Mouse (Mus musculus) A20 (cell line): Measurements from ENCODE around the gene Llcfc1.

ENCODE experiments used
- DNase-seq: peaks from one replicate; pipeline ENCODE4 v3.0.0-alpha.2; 2011; ENCODE audit warnings: low read depth, low spot score

The Llcfc1 gene

DNA sequence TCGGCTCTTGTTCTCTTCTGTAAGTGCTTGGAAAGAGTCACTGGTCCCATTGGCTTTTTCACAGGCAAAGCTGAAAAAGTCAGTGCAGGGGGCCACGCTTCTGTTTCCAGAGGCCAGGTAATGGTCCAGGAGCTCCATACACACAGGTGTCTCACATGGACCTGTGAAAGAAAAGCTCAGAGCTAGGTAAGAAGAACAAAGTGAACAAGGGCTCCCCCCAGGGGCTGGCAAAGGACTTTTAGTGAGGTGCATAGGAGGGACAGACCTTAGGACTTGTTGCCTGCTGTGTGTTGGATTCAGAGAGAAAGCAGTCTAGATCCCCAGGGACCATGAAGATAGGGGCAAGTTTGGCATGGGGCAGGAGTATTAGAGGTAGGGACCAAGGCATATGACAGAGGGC is 18.7 kb downstream of the Llcfc1 start:
- DNase-seq: no peak

DNA sequence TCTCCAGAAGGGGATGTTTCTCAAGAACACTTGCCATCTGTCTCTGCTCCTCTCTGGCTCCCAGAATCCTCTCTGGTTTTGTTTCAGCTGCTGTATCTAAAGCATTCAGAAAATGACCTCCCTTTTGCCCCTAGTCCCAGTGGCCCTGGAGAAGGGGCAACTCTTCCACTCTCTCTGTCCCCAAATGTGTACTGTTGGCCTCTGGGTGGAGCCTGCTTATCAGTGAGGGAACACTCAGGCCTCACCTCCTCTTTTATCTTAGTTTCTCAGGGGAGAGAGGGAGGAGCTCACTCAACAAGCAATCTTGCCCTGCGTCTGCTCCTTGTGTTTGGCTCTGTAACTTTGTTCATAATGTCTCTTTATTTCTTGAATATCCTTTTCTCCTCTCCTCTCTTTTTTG is 19.9 kb downstream of the Llcfc1 start, which contains the start of gene Kel:
Kel (minus strand) TSS at position 217 of the 400 bp plus-strand sequence.
- no peak for DNase-seq

DNA sequence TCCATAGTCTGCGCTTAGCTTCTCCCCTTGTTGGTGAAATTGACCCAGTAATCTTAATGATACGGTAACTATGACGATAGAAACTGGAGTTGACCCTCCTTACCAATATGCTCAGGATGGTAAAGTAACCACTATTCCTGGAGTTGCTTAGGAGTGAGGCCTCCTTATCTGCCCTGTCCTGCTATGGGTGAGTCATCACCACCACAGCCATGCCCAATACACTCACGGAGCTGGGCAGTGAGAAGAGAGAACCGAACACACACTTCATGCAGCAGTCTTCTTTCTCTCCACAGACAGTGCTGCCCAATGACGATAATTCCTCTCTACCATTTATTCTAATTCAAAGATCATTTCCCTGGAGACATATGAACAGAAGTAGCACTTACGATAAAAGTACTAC is 22.0 kb downstream of the Llcfc1 start:
- no peak for DNase-seq

DNA sequence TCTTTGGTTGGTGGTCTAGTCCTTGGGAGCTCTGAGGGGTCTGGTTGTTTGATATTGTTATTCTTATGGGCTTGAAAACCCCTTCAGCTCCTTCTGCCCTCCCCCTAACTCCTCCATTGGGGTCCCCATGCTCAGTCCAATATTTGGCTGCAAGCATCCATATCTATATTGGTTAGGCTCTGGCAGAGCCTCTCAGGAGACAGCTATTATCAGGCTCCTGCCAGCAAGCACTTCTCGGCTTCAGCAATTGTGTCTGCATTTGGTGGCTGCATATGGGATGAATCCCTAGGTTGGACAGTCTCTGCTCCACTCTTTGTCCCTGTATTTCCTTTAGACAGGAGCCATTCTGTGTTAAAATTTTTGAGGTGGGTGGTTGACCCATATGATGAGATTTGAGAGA is 26.1 kb downstream of the Llcfc1 start:
- DNase-seq: no peak

GRCm38 (mm10) chr6:41721430-41721829 is 37.2 kb downstream of the Llcfc1 start:
- DNase-seq: no peak

GRCm38 (mm10) chr6:41727989-41728609 is 43.9 kb downstream of the Llcfc1 start:
- DNase-seq: no peak

DNA sequence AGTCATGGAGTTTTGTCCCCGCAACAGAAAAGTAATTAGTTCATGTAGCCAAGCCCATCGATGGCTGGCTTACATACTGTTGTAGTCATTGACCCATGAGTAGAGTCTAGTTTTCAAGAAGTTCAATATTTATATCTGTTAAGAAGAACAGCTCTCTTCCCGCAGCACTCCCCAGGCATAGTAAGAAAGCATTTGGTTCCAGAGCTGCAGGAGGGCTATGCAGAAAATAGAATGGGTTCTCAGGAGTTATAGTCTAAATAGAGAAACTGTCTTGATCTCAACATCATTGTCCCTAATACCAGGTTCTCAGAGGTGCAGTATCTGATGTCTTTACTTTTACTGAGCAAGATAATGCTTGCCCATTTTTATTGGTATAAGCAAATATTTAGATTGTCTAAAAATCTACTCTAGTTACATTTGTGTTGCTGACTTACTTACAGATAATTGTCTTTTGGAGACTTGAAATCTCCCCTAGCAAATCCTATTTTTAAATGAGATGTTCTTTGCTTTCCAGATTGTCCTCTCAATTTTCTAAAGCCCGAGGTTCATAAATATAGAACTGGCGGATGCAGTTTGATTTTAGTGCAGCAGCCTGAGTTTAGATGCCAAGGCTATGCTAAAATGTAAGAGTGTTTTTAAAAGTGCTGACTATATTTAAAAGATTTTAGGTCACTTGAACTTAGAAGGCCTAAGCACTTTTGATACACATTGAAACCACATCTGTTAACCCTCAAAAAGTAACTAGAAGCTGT is 50.7 kb downstream of the Llcfc1 start:
- no peak for DNase-seq
